Mouse (Mus musculus) hindbrain, embryonic 15.5 days (tissue): Measurements from ENCODE around the gene Sec14l2. TPM values are rescaled to one million over a fixed set of nuclear protein-coding genes. Genes with fewer than 3 reads are reported as not detected.

Experiments used
- ATAC-seq: fragments of 200-750 bp; cut with Nextera tagmentation; 2 replicates; pipeline ENCODE4 v1.8.0; 2017; ENCODE audit warnings: low read depth, moderate number of reproducible peaks, moderate TSS enrichment; ENCODE audit not compliant: low FRiP score
- H3K27ac ChIP-seq: fragments of 300-500 bp; sonication (generic); replicated peaks from 2 replicates; pipeline ENCODE4 v1.5.1; 2015; ENCODE audit warnings: mild to moderate bottlenecking, inconsistent platforms
- H3K27me3 ChIP-seq: fragments of 300-500 bp; sonication (generic); 2 replicates; pipeline ENCODE4 v1.6.1; 2015; ENCODE audit warnings: control low read depth, inconsistent platforms
- H3K36me3 ChIP-seq: fragments of 300-500 bp; sonication (generic); 2 replicates; pipeline ENCODE4 v1.6.1; 2015; ENCODE audit warnings: control low read depth, inconsistent platforms
- H3K4me1 ChIP-seq: fragments of 300-500 bp; sonication (generic); replicated peaks from 2 replicates; pipeline ENCODE4 v1.6.1; 2015; ENCODE audit warnings: control low read depth, inconsistent platforms
- H3K4me2 ChIP-seq: fragments of 300-500 bp; sonication (generic); 2 replicates; pipeline ENCODE4 v1.6.1; 2015; ENCODE audit warnings: moderate library complexity, mild to moderate bottlenecking, inconsistent platforms
- H3K4me3 ChIP-seq: fragments of 300-500 bp; sonication (generic); 2 replicates; pipeline ENCODE4 v1.5.1; 2015; ENCODE audit warnings: mild to moderate bottlenecking, inconsistent platforms
- H3K9ac ChIP-seq: fragments of 300-500 bp; sonication (generic); 2 replicates; pipeline ENCODE4 v1.6.1; 2015; ENCODE audit warnings: inconsistent platforms
- H3K9me3 ChIP-seq: fragments of 300-500 bp; sonication (generic); 2 replicates; pipeline ENCODE4 v1.6.1; 2016; ENCODE audit warnings: control low read depth, inconsistent platforms
- WGBS: fragments of 180-500 bp; shearing (Covaris S2); methylation state at CpG from one replicate; pipeline ENCODE4 v1.1.7; 2015; 5-methylcytosine and 5-hydroxymethylcytosine counted together
- polyA plus RNA-seq: library from polyadenylated mRNA; unstranded; fragments of >200 nt; fragmentation: Nextera tagmentation; extraction: Ambion mirVana; gene quantifications from 2 replicates; pipeline ENCODE4 v1.2.1, GENCODE M21; 2015

The Sec14l2 gene
- polyA plus RNA-seq, 1 experiment from 2014 or later = 6.1 TPM

- Histone ChIP-seq H3K4me1 (peaks cover 30% of the 10 kb centered on the region), H3K9me3 (no peaks in the 10 kb centered on the region), H3K27ac (peak within 1 kb of the TSS; percentile 82), H3K27me3 (no peaks in the 10 kb centered on the region), H3K4me2 (peak within 1 kb of the TSS; percentile 95), H3K36me3 (peaks cover 24% of the 10 kb centered on the region), H3K4me3 (peak within 1 kb of the TSS; percentile 58), H3K9ac (peak within 1 kb of the TSS; percentile 45)
- no peak for ATAC-seq
- WGBS = 7% methylated on average over 34 of the region's 34 CpGs
These were observed 27.8 kb downstream of the Sec14l2 start, which contains the start of gene Mtfp1 for GRCm38 (mm10) chr11:4095171-4096053. TSS of gene Mtfp1 (minus strand) at chr11:4095445.

- 7% methylated on average over 23 of the region's 24 CpGs for WGBS
These were observed 28.6 kb downstream of the Sec14l2 start for GRCm38 (mm10) chr11:4094378-4095170.

GRCm38 (mm10) chr11:4093459-4094377 is 29.5 kb downstream of the Sec14l2 start:
- no peaks in the 10 kb centered on the region for H3K27me3 ChIP-seq
- no peak for ATAC-seq
- no peaks in the 10 kb centered on the region for H3K9me3 ChIP-seq
- H3K9ac ChIP-seq = no peak overlapping the region
- H3K36me3 ChIP-seq = peaks cover 25% of the 10 kb centered on the region
- peaks cover 30% of the 10 kb centered on the region for H3K4me1 ChIP-seq
- 87% methylated on average over 18 of the region's 18 CpGs for WGBS
- peak overlapping the region; percentile 95 for H3K4me2 ChIP-seq
- no peak overlapping the region for H3K27ac ChIP-seq
- peak overlapping the region; percentile 58 for H3K4me3 ChIP-seq

More at GRCm38 (mm10) chr11:4094378-4095170, 28.6 kb downstream of the Sec14l2 start:
- H3K9ac ChIP-seq = peak overlapping the region; percentile 45
- H3K36me3 ChIP-seq = peaks cover 25% of the 10 kb centered on the region
- no peaks in the 10 kb centered on the region for H3K9me3 ChIP-seq
- peak overlapping the region; percentile 95 for H3K4me2 ChIP-seq
- H3K27ac ChIP-seq = peak overlapping the region; percentile 82
- no peak for ATAC-seq
- H3K4me3 ChIP-seq = peak overlapping the region; percentile 58
- no peaks in the 10 kb centered on the region for H3K27me3 ChIP-seq
- H3K4me1 ChIP-seq = peaks cover 30% of the 10 kb centered on the region

- peaks cover 19% of the 10 kb centered on the region for H3K36me3 ChIP-seq
- no peaks in the 10 kb centered on the region for H3K4me1 ChIP-seq
- no peaks in the 10 kb centered on the region for H3K9me3 ChIP-seq
- no peak overlapping the region for H3K4me3 ChIP-seq
- H3K27ac ChIP-seq = no peak overlapping the region
- no peak for ATAC-seq
- WGBS = 39% methylated on average over 2 of the region's 2 CpGs
- H3K9ac ChIP-seq = no peak overlapping the region
- H3K4me2 ChIP-seq = no peak overlapping the region
- no peaks in the 10 kb centered on the region for H3K27me3 ChIP-seq
These were observed 35.9 kb downstream of the Sec14l2 start for GRCm38 (mm10) chr11:4087267-4087666.

GRCm38 (mm10) chr11:4086246-4086645 is 37.0 kb downstream of the Sec14l2 start:
- no peak for ATAC-seq
- peaks cover 9% of the 10 kb centered on the region for H3K36me3 ChIP-seq
- H3K27me3 ChIP-seq = no peaks in the 10 kb centered on the region
- H3K4me1 ChIP-seq = no peaks in the 10 kb centered on the region
- H3K27ac ChIP-seq = no peak overlapping the region
- no peak overlapping the region for H3K9ac ChIP-seq
- no peak overlapping the region for H3K4me3 ChIP-seq
- 33% methylated on average over 1 of the region's 1 CpGs for WGBS
- no peaks in the 10 kb centered on the region for H3K9me3 ChIP-seq
- H3K4me2 ChIP-seq = no peak overlapping the region

GRCm38 (mm10) chr11:4083316-4084078 is 39.7 kb downstream of the Sec14l2 start:
- no peak overlapping the region for H3K27ac ChIP-seq
- ATAC-seq = 0 out of 2 replicates have a peak, but pooled peaks have one; percentile 45
- H3K36me3 ChIP-seq = no peaks in the 10 kb centered on the region
- H3K27me3 ChIP-seq = peaks cover 3% of the 10 kb centered on the region; the same call in 1 of the 2 replicates
- H3K9me3 ChIP-seq = no peaks in the 10 kb centered on the region
- no peaks in the 10 kb centered on the region for H3K4me1 ChIP-seq
- WGBS = 23% methylated on average over 5 of the region's 5 CpGs
- no peak overlapping the region for H3K9ac ChIP-seq
- H3K4me2 ChIP-seq = no peak overlapping the region
- H3K4me3 ChIP-seq = no peak overlapping the region

GRCm38 (mm10) chr11:4080219-4080618 is 43.0 kb downstream of the Sec14l2 start:
- WGBS = 9% methylated on average over 4 of the region's 4 CpGs
- Histone ChIP-seq H3K27me3 (peaks cover 3% of the 10 kb centered on the region; the same call in 1 of the 2 replicates), H3K4me2 (no peak overlapping the region), H3K4me3 (no peak overlapping the region), H3K27ac (no peak overlapping the region), H3K9ac (no peak overlapping the region), H3K36me3 (no peaks in the 10 kb centered on the region), H3K4me1 (no peaks in the 10 kb centered on the region), H3K9me3 (no peaks in the 10 kb centered on the region)
- ATAC-seq = 0 out of 2 replicates have a peak, but pooled peaks have one; percentile 23

GRCm38 (mm10) chr11:4078267-4078933 is 44.8 kb downstream of the Sec14l2 start:
- Histone ChIP-seq H3K9me3 (no peaks in the 10 kb centered on the region), H3K4me1 (no peaks in the 10 kb centered on the region), H3K9ac (no peak overlapping the region), H3K4me3 (no peak overlapping the region), H3K36me3 (no peaks in the 10 kb centered on the region), H3K27me3 (peaks cover 3% of the 10 kb centered on the region; the same call in 1 of the 2 replicates), H3K27ac (no peak overlapping the region), H3K4me2 (no peak overlapping the region)
- ATAC-seq = no peak
- WGBS = 84% methylated on average over 7 of the region's 7 CpGs

GRCm38 (mm10) chr11:4076633-4077032 is 46.6 kb downstream of the Sec14l2 start:
- H3K27ac ChIP-seq = no peak overlapping the region
- 20% methylated on average over 8 of the region's 8 CpGs for WGBS
- H3K4me1 ChIP-seq = no peaks in the 10 kb centered on the region
- no peak overlapping the region for H3K4me2 ChIP-seq
- no peak overlapping the region for H3K9ac ChIP-seq
- no peaks in the 10 kb centered on the region for H3K9me3 ChIP-seq
- no peak overlapping the region for H3K4me3 ChIP-seq
- H3K36me3 ChIP-seq = no peaks in the 10 kb centered on the region
- H3K27me3 ChIP-seq = peaks cover 3% of the 10 kb centered on the region; the same call in 1 of the 2 replicates
- ATAC-seq = no peak

GRCm38 (mm10) chr11:4069664-4070063 is 53.6 kb downstream of the Sec14l2 start:
- ATAC-seq = peak; percentile 54; the same call in 1 of the 2 replicates
- 63% methylated on average over 1 of the region's 1 CpGs for WGBS
- Histone ChIP-seq H3K27me3 (no peaks in the 10 kb centered on the region), H3K36me3 (no peaks in the 10 kb centered on the region), H3K4me2 (no peak overlapping the region), H3K4me3 (no peak overlapping the region), H3K27ac (no peak overlapping the region), H3K9ac (no peak overlapping the region), H3K4me1 (no peaks in the 10 kb centered on the region), H3K9me3 (no peaks in the 10 kb centered on the region)
